Mouse (Mus musculus) CH12.LX (cell line): ENCODE results near the gene Ppara.

Experiments used
- NRF1 ChIP-seq: IDR thresholded peaks from 2 replicates; pipeline ENCODE4 v1.6.1; 2014; ENCODE audit warnings: low read depth, mild to moderate bottlenecking, inconsistent platforms, low read length, improper control_type of control experiment, moderate library complexity
- PAX5 ChIP-seq: IDR thresholded peaks from 2 replicates; pipeline ENCODE4 v1.6.1; 2012; ENCODE audit warnings: low read length, inconsistent platforms, mixed read lengths
- POLR2A ChIP-seq: IDR thresholded peaks from 2 replicates; pipeline ENCODE4 v1.6.1; 2011; ENCODE audit warnings: low read depth, mild to moderate bottlenecking, improper control_type of control experiment, low read length

DNA sequence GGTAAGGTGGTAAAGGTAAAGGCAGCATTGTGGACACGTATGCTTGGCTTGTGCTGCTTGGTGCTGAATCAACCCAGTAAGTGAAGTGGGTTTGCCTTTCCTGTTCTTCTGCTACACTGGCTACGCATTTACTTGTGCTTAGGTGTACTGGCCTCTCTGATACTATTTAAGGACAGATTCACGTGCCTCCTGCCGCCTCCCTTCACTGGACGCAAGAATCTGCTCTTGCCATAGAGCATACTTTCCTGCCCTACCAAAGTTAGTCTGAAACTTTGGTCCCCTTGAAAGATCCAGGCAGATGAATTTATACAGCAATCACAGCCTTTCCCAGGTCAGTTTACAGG lies 75.7 kb downstream of the Ppara start:
- no peak for TF ChIP-seq NRF1
- TF ChIP-seq PAX5 = no peak
- no peak for TF ChIP-seq POLR2A
